Mouse (Mus musculus) cerebellum, postnatal 10 days (tissue): ENCODE measurements around the gene Gm28490.
"Not testable (repeated sequence)": the region's sequence is repeated elsewhere in the genome, so short reads cannot be mapped to it uniquely, and the experiment has no call there.

ENCODE experiments used
- DNase-seq, 2 experiments: peaks; one replicate each; pipeline ENCODE4 v3.0.0; 2021; ENCODE audit warnings: mixed read lengths in 2 of 2

Gene Gm28490

DNA sequence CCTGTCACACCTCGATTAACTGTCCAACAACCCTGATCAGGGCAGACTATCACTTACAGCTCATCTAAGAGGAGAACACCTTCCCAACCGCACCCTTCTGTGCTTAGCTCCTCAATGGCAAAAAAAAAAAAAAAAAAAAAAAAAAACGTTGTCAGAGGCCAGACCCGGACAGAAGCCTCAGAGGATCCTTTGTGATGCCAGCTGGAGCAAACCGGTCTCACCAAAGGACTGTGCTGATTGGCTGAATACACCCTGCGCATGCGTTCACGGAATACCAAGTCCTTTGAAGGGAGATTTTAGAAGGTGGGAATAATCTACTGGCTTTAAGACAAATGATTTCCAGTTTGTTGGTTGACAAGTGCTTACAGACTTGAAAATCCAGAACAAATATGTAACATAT is at the start of gene Gm28490:
TSS of gene Gm28490 (minus strand) at position 101 of the 400 bp plus-strand sequence.
- not testable (repeated sequence) for DNase-seq
